Mouse (Mus musculus): ENCODE measurements around the gene Rgmb.

- TF ChIP-seq CTCF (IDR thresholded peaks at IDR 0.05; ENCODE audit: low read depth, low read length) (no peak), POLR2A (IDR thresholded peaks at IDR 0.05; ENCODE audit: insufficient read depth, low read length) (no peak)
These were observed 7.6 kb downstream of the Rgmb start for GRCm38 (mm10) chr17:15823215-15823614.

Data from ES-Bruce4 (cell line).